Comparison of ENCODE assay signal across 8 mouse cellular contexts in genomic region chr6:39206581-39207461, GRCm38 (mm10). TPM values are rescaled to one million over a fixed set of nuclear protein-coding genes. Genes with fewer than 3 reads are reported as not detected.
A peak's percentile ranks its signal among the peaks of the same experiment; 100 is the strongest.
DNase-seq lines count a peak whose midpoint lies in the region; ATAC-seq and TF ChIP-seq lines count a peak whose summit lies in the region.

Gene Kdm7a (minus strand): TSS chr6:39206789.

- no peaks in the 10 kb centered on the region for H3K27me3 ChIP-seq in hindbrain, embryonic 11.5 days (ENCODE audit: control insufficient read depth, insufficient read depth, low read length)
- no peaks in the 10 kb centered on the region for H3K27me3 ChIP-seq in lung, postnatal 0 days (replicated peaks; ENCODE audit: insufficient read depth, low read length)

- H3K9me3 ChIP-seq in hindbrain, embryonic 11.5 days (ENCODE audit: control insufficient read depth, low read length), result no peaks in the 10 kb centered on the region
- no peaks in the 10 kb centered on the region for H3K9me3 ChIP-seq in lung, postnatal 0 days (ENCODE audit: low read length)

- peak; percentile 94 for DNase-seq in Muller cell, postnatal 12 days (ENCODE audit: inconsistent ontology term)
- DNase-seq in cerebellum, adult 9-11 months, result peak; percentile 94
- DNase-seq in frontal cortex, adult 2 months (ENCODE audit: extremely low spot score in 1 of 2, low spot score in 1 of 2), result peak; percentile 48 to 82
- DNase-seq in hindbrain, embryonic 11.5 days (ENCODE audit: low spot score), result peak; percentile 95
- DNase-seq in layer of hippocampus, postnatal 10 days (ENCODE audit: low spot score in 2 of 2), result peak; percentile 79 to 87
- DNase-seq in lung, postnatal 0 days (ENCODE audit: low spot score), result peak; percentile 95
- DNase-seq in ovary, postnatal 10 days (ENCODE audit: low spot score), result peak; percentile 55
- DNase-seq in thymus, postnatal 0 days (ENCODE audit: low spot score), result peak; percentile 96

- ATAC-seq in hindbrain, embryonic 11.5 days (ENCODE audit: low FRiP score), result peak; percentile 86
- ATAC-seq in lung, postnatal 0 days, result peak; percentile 84

- under 1% methylated on average over 40 of the region's 124 CpGs for WGBS in hindbrain, embryonic 11.5 days
- under 1% methylated on average over 69 of the region's 124 CpGs for WGBS in lung, postnatal 0 days

- peak; percentile 28; the same call in 1 of the 2 replicates for TF ChIP-seq CTCF in lung, postnatal 0 days (IDR thresholded peaks at IDR 0.05)

- H3K4me1 ChIP-seq in hindbrain, embryonic 11.5 days (replicated peaks; ENCODE audit: control insufficient read depth, insufficient read depth, low read length), result no peaks in the 10 kb centered on the region
- H3K4me1 ChIP-seq in lung, postnatal 0 days (ENCODE audit: insufficient read depth, low read depth, low read length), result no peaks in the 10 kb centered on the region

- no peak for TF ChIP-seq EP300 in lung, postnatal 0 days (IDR thresholded peaks at IDR 0.05)

- H3K27ac ChIP-seq in hindbrain, embryonic 11.5 days (ENCODE audit: low read depth, low read length), result peak within 1 kb of the TSS; percentile 95
- peak within 1 kb of the TSS; percentile 100 for H3K27ac ChIP-seq in lung, postnatal 0 days (ENCODE audit: low read length)

- peak within 1 kb of the TSS; percentile 75 for H3K4me2 ChIP-seq in hindbrain, embryonic 11.5 days (replicated peaks; ENCODE audit: low read depth, low read length)
- peak within 1 kb of the TSS; percentile 87 for H3K4me2 ChIP-seq in lung, postnatal 0 days (replicated peaks; ENCODE audit: low read depth, low read length)

- no peaks in the 10 kb centered on the region for H3K36me3 ChIP-seq in hindbrain, embryonic 11.5 days (ENCODE audit: control insufficient read depth, insufficient read depth, low read length)
- H3K36me3 ChIP-seq in lung, postnatal 0 days (ENCODE audit: insufficient read depth, low read length), result no peaks in the 10 kb centered on the region

- peak within 1 kb of the TSS; percentile 81 for H3K4me3 ChIP-seq in hindbrain, embryonic 11.5 days (ENCODE audit: low read depth, low read length)
- H3K4me3 ChIP-seq in lung, postnatal 0 days (ENCODE audit: low read depth, low read length), result peak within 1 kb of the TSS; percentile 99

- peak within 1 kb of the TSS; percentile 97 for H3K9ac ChIP-seq in hindbrain, embryonic 11.5 days (ENCODE audit: low read depth, low read length)
- peak within 1 kb of the TSS; percentile 99 for H3K9ac ChIP-seq in lung, postnatal 0 days (replicated peaks; ENCODE audit: low read depth)

RNA-seq across cellular contexts. Expression of gene Kdm7a, which starts in this region (rescaled TPM):
- 13.2 and 13.3 TPM in 2 replicates for polyA plus RNA-seq in frontal cortex, adult 2 months (2012; rRNA removed)
- 19.9 and 20.1 TPM in 2 replicates for polyA plus RNA-seq in hindbrain, embryonic 11.5 days (2014; fragmentation: Nextera tagmentation; extraction: Ambion mirVana)
- total RNA-seq in layer of hippocampus, postnatal 10 days (2021), result 10 to 100 TPM; 17.4 to 17.5 TPM
- polyA plus RNA-seq in lung, postnatal 0 days (2015; fragmentation: Nextera tagmentation; extraction: Ambion mirVana), result 5.1 and 6.7 TPM in 2 replicates
- 4.1 and 5.8 TPM in 2 replicates for polyA plus RNA-seq in thymus, postnatal 0 days (2015; fragmentation: Nextera tagmentation; extraction: Ambion mirVana)

Comparison
In these comparisons a context has a peak if more than half of its experiments do, and no peak if none do; other contexts are left out.
1. Peak in every context shown above with its lines: DNase-seq, ATAC-seq, H3K4me3 ChIP-seq and H3K27ac ChIP-seq.